Mouse (Mus musculus) urinary bladder, postnatal 14 days (tissue): Measurements from ENCODE around the gene Nod2.

Experiments
- DNase-seq: peaks from one replicate; pipeline ENCODE4 v3.0.0; 2021; ENCODE audit warnings: low spot score

Gene Nod2

DNA sequence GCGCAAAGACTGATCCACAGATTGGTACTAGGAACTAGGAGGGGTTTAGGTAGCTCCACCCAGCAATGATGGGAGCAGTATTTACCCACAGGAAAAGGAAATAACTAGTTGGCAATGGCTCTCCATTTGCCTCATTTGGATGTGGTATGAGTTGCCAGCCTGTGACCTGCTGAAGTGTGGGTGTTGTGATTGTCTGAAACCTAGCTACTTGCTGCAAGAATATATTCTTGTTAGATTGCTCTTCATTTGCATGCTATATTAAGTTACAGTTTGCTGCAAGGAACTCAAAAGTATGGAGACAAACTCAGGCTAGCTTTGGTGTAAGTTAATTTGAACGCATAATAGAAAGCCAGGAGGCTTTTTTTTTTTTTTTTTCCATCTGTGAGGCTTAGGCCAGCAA lies 33.5 kb downstream of the Nod2 start:
- DNase-seq, result no peak

DNA sequence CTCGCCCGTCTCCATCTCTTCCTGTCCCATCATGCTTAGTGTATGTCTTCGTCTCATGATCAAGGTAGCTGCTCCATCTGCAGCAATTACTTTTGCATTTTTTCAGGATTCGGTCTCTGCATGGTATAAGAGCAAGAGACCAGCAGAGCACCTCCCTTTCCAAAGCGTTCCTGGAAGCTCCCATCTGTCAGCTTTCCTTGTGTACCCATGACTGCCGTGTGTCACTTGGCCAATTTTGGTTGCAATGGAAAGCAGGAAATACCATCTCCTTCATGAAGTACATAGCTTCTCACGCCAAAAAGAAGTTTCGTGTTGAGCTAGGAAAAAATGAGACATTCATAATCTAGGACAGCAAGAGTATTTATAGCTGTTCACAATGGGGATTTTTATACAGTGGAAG lies 33.9 kb downstream of the Nod2 start:
- no peak for DNase-seq

DNA sequence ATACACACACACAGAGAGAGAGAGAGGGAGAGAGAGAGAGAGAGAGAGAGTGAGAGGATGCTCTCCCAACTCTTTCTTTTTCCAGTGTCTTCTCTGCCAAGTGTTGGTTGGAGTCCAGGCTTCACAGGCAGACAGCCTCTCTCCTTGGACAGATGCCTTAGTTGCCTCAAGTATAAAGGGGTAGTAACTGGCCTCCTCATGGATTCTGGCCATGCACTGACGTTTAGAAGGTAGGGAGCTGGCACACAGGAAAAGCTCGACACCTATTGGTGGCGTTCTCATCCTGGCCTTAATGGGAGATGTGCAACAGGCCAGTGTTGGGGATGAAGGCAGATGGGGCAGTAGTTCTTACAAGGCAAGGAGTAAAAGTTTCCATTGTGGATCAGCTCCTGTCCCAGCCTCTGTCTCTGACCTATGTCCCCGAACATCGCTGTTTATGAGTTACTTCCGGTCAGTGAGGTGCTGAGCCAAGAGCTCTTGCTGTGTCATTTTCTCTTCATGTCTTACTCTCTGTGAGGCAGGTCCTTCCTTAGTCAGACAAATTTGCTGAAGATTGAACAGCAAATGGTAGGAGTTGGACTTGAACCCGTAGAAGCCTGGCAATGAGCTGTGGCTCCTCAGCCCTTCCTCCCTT lies 36.7 kb downstream of the Nod2 start:
- DNase-seq, result no peak

DNA sequence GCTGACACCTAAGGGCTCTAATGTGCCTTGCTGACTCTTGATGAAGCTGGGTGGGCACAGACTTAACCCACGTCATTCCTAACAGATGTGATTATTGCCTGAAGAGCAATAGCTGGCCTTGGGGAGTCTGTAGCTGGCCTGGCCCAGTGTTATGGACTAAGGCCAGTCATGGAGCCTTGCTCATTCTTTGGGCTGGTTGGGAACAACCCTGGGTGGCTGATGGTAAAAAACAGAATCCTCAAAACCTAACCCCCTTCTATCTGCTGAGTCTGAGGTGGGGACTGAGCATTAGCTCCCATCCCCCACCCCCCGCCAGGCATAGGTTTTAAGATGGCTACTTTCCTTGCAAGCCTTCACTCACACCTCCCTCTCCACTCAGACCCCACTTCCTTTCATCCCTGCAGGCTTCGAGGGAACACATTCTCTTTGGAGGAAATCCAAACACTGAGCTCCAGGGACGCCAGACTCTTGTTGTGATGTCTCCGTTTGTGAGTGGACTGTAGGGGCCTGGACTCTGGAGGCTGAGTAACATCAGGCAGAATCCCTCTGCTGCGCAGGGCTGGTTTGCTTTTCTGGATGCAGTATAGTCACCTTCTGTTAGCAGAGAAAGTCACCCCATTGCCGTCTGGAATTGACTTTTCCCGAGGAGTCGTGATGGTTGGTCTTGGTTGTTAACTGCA lies 39.3 kb downstream of the Nod2 start:
- no peak for DNase-seq

DNA sequence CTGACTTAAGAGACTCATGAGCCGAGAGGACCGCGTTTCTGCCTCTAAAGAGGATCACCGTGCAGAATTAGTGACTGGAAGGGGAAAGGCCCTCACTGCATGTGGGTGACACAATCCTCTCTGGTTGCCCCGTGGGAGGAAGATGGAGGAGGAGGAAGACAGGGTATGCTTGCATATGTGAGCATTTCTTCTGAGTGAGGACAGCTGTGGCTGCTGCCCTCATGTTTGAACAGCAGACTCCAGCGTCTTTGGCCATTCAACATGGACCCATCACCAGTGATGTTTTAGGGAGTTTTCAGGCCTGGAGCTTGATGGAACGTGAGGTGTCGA lies 39.8 kb downstream of the Nod2 start:
- no peak for DNase-seq

DNA sequence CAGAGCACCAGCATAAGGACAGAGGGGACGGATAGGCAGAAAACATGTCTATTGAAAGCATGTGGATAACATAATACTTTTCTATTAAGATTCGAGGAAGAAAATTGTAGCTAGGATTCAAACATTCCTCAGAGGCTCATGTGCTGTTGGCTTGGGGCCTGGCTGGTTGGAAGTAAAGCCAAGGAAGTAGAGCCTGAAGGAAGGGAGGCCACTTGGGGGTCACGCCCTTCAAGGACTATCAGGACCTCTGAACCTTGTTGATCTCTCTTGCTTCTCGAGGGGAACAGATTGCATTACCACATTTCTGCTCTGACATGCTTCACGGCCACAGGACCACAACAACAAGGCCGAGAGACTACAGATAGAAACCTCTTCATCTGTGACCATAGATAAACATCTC lies 42.0 kb downstream of the Nod2 start:
- no peak for DNase-seq

DNA sequence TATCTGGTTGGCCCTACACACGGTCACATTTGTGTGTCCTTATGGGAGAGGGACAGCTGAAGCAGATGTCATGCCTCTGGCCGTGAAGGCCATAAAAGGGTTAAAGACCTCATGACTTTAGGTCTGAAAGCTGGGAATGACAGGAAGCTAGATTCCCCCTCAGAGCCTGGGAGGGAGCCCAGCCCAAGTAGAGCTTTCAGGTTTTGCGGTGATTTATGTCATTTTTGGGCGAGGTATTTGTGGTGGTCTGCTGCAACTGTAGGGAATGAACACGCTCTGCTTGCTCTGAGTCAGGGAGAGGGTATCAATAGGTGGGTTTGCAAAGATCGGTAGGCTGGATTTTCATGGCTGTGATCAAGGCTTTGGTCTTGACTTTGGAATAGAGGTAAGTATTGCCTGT lies 42.8 kb downstream of the Nod2 start:
- DNase-seq, result no peak

DNA sequence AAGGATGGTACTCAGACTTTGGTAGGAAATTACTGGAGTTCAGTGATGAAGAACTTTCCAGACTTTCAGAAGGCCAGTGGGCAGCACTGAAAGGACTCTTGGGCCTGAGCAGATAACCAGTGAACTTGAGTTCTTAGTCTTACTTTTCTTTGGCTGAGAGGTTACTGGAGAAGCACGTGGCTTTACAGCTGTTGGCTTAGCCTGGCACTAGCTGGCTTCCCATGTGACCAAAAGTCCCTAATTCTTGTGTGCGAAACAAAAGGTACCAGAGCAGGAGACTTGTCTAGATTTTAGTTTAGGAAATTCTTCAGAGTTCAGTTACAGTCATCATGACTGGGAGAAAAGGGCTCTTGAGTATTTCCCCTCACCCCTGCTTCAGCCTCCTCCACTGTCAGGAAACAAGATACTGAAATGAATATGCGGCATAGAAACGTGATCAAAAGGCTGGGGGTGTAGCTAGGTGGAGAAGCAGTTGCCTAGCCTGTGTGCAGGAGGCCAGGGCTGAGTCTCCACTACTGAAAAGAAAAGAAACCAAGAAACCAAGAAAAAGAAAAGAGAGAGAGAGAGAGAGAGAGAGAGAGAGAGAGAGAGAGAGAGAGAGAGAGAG lies 44.3 kb downstream of the Nod2 start:
- no peak for DNase-seq

DNA sequence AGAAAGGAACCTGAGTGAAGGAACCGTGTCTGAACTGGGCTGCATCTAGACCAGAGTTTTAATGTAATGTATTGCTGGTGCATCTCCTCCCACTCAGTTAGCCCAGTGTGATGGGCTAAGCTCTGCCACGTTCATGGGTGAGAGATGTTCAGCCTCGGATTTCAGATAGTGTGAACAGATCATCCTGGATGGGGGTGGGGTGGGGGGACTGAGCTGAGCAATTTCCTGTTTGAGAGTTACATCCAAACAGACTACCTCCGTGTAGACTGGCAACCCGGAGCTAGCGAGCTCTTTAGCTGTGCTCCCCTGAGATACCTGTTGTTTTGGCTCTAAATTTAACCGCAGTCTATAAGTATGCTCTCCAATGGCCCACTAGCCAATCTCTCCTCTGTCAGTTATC lies 44.8 kb downstream of the Nod2 start:
- DNase-seq, result no peak

DNA sequence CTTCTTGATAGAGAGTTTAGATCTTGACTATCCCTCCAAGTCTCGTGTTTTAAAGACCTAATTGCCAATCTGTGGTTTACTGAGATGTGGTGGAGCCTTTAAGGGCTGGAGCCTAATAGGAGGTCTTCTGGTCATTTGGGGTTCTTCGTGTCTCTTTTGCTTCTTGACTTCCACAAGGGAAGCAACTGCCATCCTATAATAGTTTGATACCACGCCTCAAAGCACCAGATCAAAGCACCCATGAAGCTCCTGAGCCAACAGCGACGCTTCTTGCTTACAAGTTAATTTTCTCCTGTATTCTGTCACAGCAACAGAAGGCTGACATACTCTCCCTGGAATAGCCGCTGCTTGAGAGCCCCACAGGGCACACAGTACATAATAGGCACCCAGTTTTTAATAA lies 45.8 kb downstream of the Nod2 start:
- no peak for DNase-seq

DNA sequence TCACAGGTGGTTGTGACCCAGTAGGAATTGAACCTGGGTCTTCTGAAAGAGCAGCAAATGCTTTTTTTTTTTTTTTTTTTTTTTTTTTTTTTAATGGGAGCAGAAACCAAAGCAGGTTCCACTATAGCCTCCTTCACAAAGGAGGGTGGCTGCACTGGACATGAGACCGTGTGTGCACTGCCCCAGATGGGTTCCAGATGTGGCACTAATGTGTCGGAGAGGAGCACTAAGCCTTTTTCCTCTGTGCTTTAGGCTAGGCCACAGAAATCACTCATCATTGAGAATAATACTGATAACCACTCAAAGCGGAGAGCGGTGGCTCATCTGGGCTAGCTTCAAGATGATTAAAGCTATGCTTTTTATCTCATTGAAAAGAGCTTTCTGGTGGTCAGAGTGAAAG lies 46.3 kb downstream of the Nod2 start:
- DNase-seq, result no peak

DNA sequence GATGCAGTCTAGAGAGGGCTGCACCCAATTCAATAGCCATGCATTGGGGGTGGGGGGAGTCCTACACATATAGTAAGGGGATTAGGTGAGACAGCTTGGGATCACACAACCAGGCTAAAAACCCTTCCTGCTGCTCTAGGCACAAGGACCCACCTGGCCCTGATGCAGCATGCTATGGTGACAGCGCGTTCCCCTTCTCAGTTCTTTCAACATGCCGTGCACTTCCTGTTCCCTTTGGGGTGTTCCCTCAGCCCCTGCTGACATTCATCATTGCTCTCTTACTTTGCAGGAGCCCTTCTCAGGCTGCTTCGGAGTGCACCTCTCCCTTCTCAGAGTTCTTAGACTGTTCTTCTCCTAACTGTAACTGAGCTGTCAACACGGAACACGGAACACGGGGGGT lies 47.2 kb downstream of the Nod2 start:
- DNase-seq, result no peak

DNA sequence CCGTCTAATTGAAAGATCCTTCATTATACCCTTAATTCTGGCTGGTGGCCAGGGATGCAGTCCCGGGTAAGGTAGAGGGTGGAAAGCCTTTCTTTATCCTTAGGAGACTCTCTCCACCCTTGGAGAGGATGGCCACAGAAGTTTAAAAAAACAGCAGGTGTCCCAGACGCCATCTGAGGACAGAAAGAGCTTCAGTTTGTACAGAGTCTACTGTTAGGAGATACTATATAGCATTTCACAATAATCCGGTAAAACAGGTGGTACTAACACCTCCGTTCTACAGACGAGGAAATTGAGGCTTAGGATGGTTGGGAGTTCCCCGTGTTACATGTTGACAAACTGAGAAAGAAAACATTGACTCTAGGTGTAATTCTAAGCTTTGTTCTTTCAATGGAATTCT lies 49.1 kb downstream of the Nod2 start:
- no peak for DNase-seq

DNA sequence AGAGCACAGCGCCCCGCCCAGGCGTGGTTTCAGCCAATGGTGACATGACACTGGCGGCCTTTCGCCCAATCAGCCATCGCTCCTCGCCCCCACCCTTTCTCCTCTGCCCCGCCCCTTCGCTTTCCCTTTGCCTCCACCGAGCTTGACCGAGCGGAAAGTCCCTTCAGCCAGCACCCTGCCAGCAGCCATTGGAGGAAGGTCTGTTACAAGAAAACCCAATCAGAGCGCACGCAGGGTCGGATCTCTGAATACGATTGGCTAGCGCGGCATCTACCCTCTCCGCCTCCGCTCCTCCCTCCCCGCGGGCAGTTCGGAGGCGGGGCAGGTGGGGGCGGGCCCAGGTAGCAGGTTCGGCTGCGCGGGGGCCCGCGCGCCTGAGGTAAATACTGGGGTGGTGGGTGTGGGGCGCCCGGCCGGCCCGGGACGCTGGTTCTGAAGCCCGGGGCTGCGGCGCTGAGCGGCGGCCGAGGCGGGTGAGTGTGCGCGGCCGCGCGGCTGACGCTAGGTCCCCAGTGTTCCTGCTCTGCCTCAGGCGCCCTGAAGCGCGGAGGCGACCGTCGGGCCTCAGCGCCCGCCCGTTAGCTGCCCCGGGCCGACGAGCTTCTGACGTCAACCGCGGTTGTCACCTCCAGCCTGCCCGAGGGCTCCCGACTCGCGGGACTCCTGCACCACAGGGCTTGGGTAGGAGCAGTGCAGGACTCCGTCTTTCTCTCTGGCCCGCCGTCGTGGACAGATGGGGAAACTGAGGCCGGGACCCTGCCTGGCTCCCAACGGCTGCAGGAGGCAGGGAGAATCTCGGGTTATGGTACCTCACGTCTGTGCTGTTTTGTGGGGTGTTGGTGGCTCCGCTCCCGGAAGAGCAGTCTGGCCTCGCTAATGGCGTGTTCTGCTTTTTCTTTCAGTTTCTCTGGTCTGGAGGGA lies 49.9 kb downstream of the Nod2 start, which contains the start of gene Cyld:
Cyld (plus strand) TSS at position 308 of the 921 bp plus-strand sequence.
- peak; percentile 98 for DNase-seq

DNA sequence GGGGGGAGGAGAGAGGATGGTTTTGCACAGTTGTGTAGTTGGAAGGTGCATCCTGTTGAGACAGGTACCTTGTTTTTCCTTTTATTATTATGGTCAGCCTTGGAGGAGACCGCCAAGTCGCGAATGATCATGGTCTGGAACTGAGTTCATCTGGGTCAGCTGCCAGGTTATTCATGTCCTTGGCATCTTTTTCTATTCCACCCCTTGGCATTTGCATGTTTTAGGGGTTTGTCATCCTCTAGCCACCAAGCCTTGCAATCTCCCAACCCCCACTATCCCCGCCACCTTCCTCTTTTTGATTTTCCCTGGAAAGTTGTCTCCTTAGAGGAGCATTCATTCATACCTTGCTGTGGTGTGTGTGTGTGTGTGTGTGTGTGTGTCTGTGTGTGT lies 50.5 kb downstream of the Nod2 start:
- DNase-seq, result peak; percentile 22

DNA sequence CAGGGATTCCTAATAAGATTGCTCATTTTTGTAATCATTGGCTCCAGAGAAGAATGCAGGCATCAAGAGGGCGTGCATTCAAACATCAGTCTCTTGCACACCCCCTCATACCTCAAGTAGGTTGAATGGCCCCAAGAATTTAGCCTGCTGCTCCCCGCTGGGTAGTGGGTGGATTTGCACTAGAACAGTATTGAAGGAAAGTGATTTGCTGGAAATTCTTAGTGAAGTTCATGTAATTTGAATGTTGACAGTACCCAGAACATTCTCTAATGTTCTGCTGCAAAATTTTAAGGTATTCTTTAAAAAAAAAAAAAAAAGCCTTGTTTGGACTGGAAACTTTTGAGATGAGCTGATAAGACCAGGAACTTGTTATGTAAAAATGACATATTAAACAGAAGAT lies 50.9 kb downstream of the Nod2 start:
- no peak for DNase-seq

DNA sequence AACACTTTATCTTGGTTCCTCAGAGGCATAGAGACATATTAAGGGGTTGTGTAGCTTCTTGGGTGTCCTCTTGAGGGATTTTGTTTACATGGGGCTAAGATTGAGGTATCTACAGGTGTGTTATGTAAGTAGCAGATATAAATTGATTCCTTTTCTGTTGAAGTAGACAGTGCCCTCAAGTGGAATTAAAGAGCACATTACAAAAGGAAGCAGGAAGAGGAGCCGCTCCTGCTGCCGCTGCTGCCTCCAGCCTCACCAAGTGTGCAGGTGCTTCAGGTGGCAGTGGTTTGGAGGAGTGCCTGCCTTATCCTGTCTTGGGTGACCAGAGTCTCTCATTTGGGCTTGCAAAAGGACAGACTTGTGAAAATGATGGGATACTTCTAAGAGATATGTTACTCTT lies 54.5 kb downstream of the Nod2 start:
- DNase-seq, result no peak

DNA sequence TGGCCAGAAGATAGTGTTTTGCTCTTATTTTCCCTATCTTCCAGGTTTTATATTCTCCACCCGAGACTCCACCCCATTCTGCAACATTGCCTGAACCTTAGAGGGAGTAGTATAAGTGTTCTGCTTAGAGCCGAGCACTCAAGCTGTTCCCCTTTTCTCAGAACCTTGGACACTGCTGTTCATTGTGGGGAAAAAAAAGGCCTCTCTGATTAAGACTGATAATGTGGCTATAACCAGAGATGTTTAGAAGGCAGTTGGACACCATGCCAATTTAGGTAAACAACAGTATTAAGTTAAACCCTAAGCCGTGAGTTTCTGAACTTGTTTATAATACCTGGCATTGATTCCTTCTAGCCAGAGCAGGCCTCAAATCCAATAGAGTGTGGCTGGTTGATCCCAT lies 55.7 kb downstream of the Nod2 start:
- DNase-seq, result no peak

DNA sequence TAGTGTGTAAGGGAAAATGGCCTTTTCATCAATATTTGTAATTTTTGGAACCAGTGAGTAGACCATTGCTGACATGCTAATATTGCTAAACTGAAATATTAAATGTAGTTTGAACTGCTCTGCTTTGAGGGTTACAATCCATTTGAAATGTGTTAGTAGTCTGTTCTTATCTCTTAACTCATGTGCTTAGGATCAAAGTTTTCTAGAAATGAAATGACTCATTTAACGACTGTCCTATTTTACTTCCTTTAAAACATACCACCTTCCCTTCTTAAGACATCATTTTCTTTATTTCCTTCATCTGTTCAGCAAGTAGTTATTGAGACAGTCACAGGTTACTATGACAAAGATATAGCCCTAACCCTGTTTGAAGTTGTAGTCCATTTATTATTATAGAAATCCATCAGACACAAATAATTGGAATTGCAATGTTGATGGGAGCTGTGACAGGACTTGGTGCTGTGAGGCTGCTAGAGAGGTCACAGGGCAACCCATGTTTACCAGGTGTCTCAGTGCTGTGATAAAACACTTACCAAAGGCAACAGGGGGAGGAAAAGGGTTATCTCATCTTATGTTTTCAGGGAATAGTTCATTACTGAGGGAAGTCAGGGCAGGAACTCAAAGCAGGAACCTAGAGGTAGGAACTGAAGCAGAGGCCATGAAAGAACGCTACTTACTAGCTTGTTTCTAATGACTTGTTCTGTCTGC lies 76.3 kb downstream of the Nod2 start:
- no peak for DNase-seq
